Mouse (Mus musculus): ENCODE results near the gene Vstm2b. TPM values are rescaled to one million over a fixed set of nuclear protein-coding genes. Genes with fewer than 3 reads are reported as not detected.

Gene Vstm2b
- polyA plus RNA-seq (2012), result 0.06 TPM in 1 of 2 replicates, not detected in the other

DNA sequence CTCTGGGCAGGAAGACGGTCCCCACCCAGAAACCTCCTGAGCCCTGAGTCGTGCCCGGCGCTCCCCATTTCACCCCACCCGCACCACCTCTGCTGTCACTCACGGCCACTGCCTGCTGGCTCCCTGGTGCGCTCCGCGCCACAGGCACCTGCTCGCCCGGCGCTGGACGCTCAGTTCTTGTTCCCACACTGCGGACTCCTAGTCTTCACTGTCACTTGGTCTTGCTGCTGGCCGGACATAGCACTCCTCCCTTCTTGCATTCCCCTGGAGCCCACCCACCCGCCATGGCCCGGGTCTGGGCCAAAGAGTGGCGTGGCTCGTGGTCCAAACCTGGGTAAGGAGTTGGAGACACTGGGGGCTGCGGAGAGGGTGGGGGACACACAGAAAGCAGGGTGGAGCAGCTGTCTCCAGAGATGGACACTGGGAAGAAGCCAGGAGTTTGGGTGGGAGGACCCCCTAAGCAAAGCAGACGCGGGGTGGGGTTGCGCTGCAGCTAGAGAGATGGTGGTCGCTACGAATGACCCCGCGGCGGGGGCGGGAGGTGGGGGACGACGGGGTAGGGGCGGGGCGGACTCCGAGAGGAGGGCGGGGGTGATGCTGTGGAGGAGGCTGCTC, at the start of gene Vstm2b:
Gene Vstm2b (plus strand): TSS at position 233 of the 615 bp plus-strand sequence.

Other genes starting within 250 kb of the Vstm2b start
- not detected in 2 replicates for gene 4930433I11Rik, start 89.2 kb downstream of the Vstm2b start, polyA plus RNA-seq (2012)
- gene Gm4884, start 134.4 kb downstream of the Vstm2b start, polyA plus RNA-seq (2012), result 0.02 TPM in 1 of 2 replicates, not detected in the other

Measured in megakaryocyte-erythroid progenitor cell, adult 5 weeks (primary cell).